In genomic region chr10:100009681-100010080, GRCm38 (mm10) we compare ENCODE assay signal across 28 mouse cellular contexts. TPM values are rescaled to one million over a fixed set of nuclear protein-coding genes. Genes with fewer than 3 reads are reported as not detected.
DNase-seq lines count a peak whose midpoint lies in the region; ATAC-seq lines count a peak whose summit lies in the region.
"Had no signal": no experiment of that assay in that cellular context is flagged by ENCODE, and none has a peak within 500 bp of the region (broad histone marks: within the 10 kb centered on the region; RNA-seq: fewer than 3 reads in every experiment).

No protein-coding gene starts in this region.

- peak; percentile 7 for DNase-seq in neural tube, embryonic 10.5 days (ENCODE audit: extremely low spot score, low spot score)
- DNase-seq in forebrain, embryonic 14.5 days (ENCODE audit: low spot score) = peak; percentile 46
- DNase-seq: adrenal gland, adult 8-10 months; cerebellum, adult 18-20 months; cerebellum, postnatal 25 days; gastrocnemius, postnatal 10 days; heart, adult 2 months; heart, postnatal 14 days; kidney, postnatal 14 days; layer of hippocampus, postnatal 36 days; liver; lung, postnatal 36 days; midbrain, embryonic 14.5 days; thymus, adult 2 months; thymus, postnatal 4 days had no signal

- H3K27ac ChIP-seq in intestine, embryonic 15.5 days = no peak overlapping the region
- H3K27ac ChIP-seq in intestine, embryonic 16.5 days (ENCODE audit: low read length) = no peak overlapping the region
- H3K27ac ChIP-seq in neural tube, embryonic 15.5 days (replicated peaks) = no peak overlapping the region
- H3K27ac ChIP-seq in forebrain, embryonic 14.5 days (ENCODE audit: low read depth, low read length) = no peak overlapping the region
- H3K27ac ChIP-seq in limb, embryonic 15.5 days = no peak overlapping the region
- H3K27ac ChIP-seq: heart, adult 2 months; heart, embryonic 13.5 days; hindbrain, embryonic 12.5 days; liver, embryonic 15.5 days; lung, embryonic 15.5 days; neural tube, embryonic 12.5 days had no signal

- no peak overlapping the region for H3K4me3 ChIP-seq in intestine, embryonic 15.5 days (replicated peaks)
- no peak overlapping the region for H3K4me3 ChIP-seq in intestine, embryonic 16.5 days (ENCODE audit: low read length)
- H3K4me3 ChIP-seq in neural tube, embryonic 15.5 days (replicated peaks) = no peak overlapping the region
- no peak overlapping the region for H3K4me3 ChIP-seq in forebrain, embryonic 14.5 days (ENCODE audit: low read depth, low read length)
- no peak overlapping the region for H3K4me3 ChIP-seq in limb, embryonic 15.5 days
- H3K4me3 ChIP-seq: heart, adult 2 months; heart, embryonic 13.5 days; hindbrain, embryonic 12.5 days; liver, embryonic 15.5 days; lung, embryonic 15.5 days; megakaryocyte, embryonic 14.5 days; neural tube, embryonic 12.5 days had no signal

- peak overlapping the region; percentile 3; the same call in 1 of the 2 replicates for H3K4me2 ChIP-seq in intestine, embryonic 15.5 days (replicated peaks)
- H3K4me2 ChIP-seq in intestine, embryonic 16.5 days (ENCODE audit: low read depth, low read length) = no peak overlapping the region
- no peak overlapping the region for H3K4me2 ChIP-seq in neural tube, embryonic 15.5 days
- H3K4me2 ChIP-seq in forebrain, embryonic 14.5 days (ENCODE audit: low read length) = no peak overlapping the region; the same call in 1 of the 2 replicates
- H3K4me2 ChIP-seq in limb, embryonic 15.5 days = peak overlapping the region; percentile 24; the same call in 1 of the 2 replicates
- H3K4me2 ChIP-seq: heart, embryonic 13.5 days; hindbrain, embryonic 12.5 days; liver, embryonic 15.5 days; lung, embryonic 15.5 days; neural tube, embryonic 12.5 days had no signal

- no peak overlapping the region for H3K9ac ChIP-seq in intestine, embryonic 15.5 days
- H3K9ac ChIP-seq in intestine, embryonic 16.5 days (ENCODE audit: low read depth, low read length) = no peak overlapping the region
- H3K9ac ChIP-seq in neural tube, embryonic 15.5 days (replicated peaks) = no peak overlapping the region
- H3K9ac ChIP-seq in forebrain, embryonic 14.5 days (ENCODE audit: low read length) = no peak overlapping the region
- H3K9ac ChIP-seq in limb, embryonic 15.5 days = no peak overlapping the region
- H3K9ac ChIP-seq: heart, embryonic 13.5 days; hindbrain, embryonic 12.5 days; liver, embryonic 15.5 days; lung, embryonic 15.5 days; neural tube, embryonic 12.5 days had no signal

- H3K9me3 ChIP-seq in intestine, embryonic 15.5 days = no peaks in the 10 kb centered on the region
- no peaks in the 10 kb centered on the region for H3K9me3 ChIP-seq in intestine, embryonic 16.5 days (ENCODE audit: control insufficient read depth, low read length)
- no peaks in the 10 kb centered on the region for H3K9me3 ChIP-seq in neural tube, embryonic 15.5 days (replicated peaks)
- no peaks in the 10 kb centered on the region for H3K9me3 ChIP-seq in forebrain, embryonic 14.5 days (replicated peaks; ENCODE audit: control insufficient read depth, low read length)
- no peaks in the 10 kb centered on the region for H3K9me3 ChIP-seq in limb, embryonic 15.5 days
- H3K9me3 ChIP-seq: heart, embryonic 13.5 days; hindbrain, embryonic 12.5 days; liver, embryonic 15.5 days; lung, embryonic 15.5 days; neural tube, embryonic 12.5 days had no signal

- H3K4me1 ChIP-seq in intestine, embryonic 15.5 days (replicated peaks) = 0 out of 2 replicates have a peak, but pooled peaks cover 5% of the 10 kb centered on the region
- H3K4me1 ChIP-seq in intestine, embryonic 16.5 days (ENCODE audit: control insufficient read depth, insufficient read depth, low read length) = peaks cover 10% of the 10 kb centered on the region
- H3K4me1 ChIP-seq in neural tube, embryonic 15.5 days = no peaks in the 10 kb centered on the region
- H3K4me1 ChIP-seq in forebrain, embryonic 14.5 days (ENCODE audit: control insufficient read depth, insufficient read depth, low read length) = no peaks in the 10 kb centered on the region; the same call in 1 of the 2 replicates
- H3K4me1 ChIP-seq in limb, embryonic 15.5 days = 0 out of 2 replicates have a peak, but pooled peaks cover 13% of the 10 kb centered on the region
- H3K4me1 ChIP-seq: hindbrain, embryonic 12.5 days; liver, embryonic 15.5 days; megakaryocyte, embryonic 14.5 days; neural tube, embryonic 12.5 days had no signal

- H3K27me3 ChIP-seq in intestine, embryonic 15.5 days (replicated peaks) = no peaks in the 10 kb centered on the region
- H3K27me3 ChIP-seq in intestine, embryonic 16.5 days (replicated peaks; ENCODE audit: control insufficient read depth, insufficient read depth, low read length) = no peaks in the 10 kb centered on the region
- H3K27me3 ChIP-seq in neural tube, embryonic 15.5 days (replicated peaks) = peaks cover 7% of the 10 kb centered on the region; the same call in 1 of the 2 replicates
- H3K27me3 ChIP-seq in forebrain, embryonic 14.5 days (replicated peaks; ENCODE audit: control insufficient read depth, insufficient read depth, low read length) = peaks cover 9% of the 10 kb centered on the region
- H3K27me3 ChIP-seq in limb, embryonic 15.5 days = 0 out of 2 replicates have a peak, but pooled peaks cover 3% of the 10 kb centered on the region
- H3K27me3 ChIP-seq: heart, embryonic 13.5 days; liver, embryonic 15.5 days; lung, embryonic 15.5 days had no signal

- no peaks in the 10 kb centered on the region for H3K36me3 ChIP-seq in intestine, embryonic 15.5 days
- H3K36me3 ChIP-seq in intestine, embryonic 16.5 days (ENCODE audit: control insufficient read depth, insufficient read depth, low read length) = no peaks in the 10 kb centered on the region
- no peaks in the 10 kb centered on the region for H3K36me3 ChIP-seq in neural tube, embryonic 15.5 days
- H3K36me3 ChIP-seq in forebrain, embryonic 14.5 days (ENCODE audit: control insufficient read depth, insufficient read depth, low read length) = no peaks in the 10 kb centered on the region
- no peaks in the 10 kb centered on the region for H3K36me3 ChIP-seq in limb, embryonic 15.5 days
- H3K36me3 ChIP-seq: heart, embryonic 13.5 days; hindbrain, embryonic 12.5 days; liver, embryonic 15.5 days; lung, embryonic 15.5 days; neural tube, embryonic 12.5 days had no signal

- no peak for ATAC-seq in intestine, embryonic 15.5 days
- no peak for ATAC-seq in intestine, embryonic 16.5 days
- no peak for ATAC-seq in neural tube, embryonic 15.5 days (ENCODE audit: low FRiP score)
- ATAC-seq in forebrain, embryonic 14.5 days = no peak
- no peak for ATAC-seq in limb, embryonic 15.5 days (ENCODE audit: insufficient number of reproducible peaks, low FRiP score, low TSS enrichment, low read depth)
- no peak for ATAC-seq in megakaryocyte-erythroid progenitor cell, adult 5-6 weeks (replicated peaks; ENCODE audit: low FRiP score, low TSS enrichment, poor library complexity, severe bottlenecking)
- ATAC-seq: activated CD4-positive, CD25-positive, alpha-beta regulatory T cell, adult 4 months had no signal

- WGBS in intestine, embryonic 15.5 days = 77% methylated on average over 6 of the region's 6 CpGs
- 73% methylated on average over 6 of the region's 6 CpGs for WGBS in intestine, embryonic 16.5 days
- WGBS in neural tube, embryonic 15.5 days = 40% methylated on average over 6 of the region's 6 CpGs
- 13% methylated on average over 6 of the region's 6 CpGs for WGBS in forebrain, embryonic 14.5 days
- WGBS in limb, embryonic 15.5 days = 46% methylated on average over 6 of the region's 6 CpGs

RNA-seq across cellular contexts. Expression of gene Kitl, which starts 5.7 kb away (rescaled TPM):
- 28.5 and 32.7 TPM in 2 replicates for polyA plus RNA-seq in intestine, embryonic 15.5 days (2015; fragmentation: Nextera tagmentation; extraction: Ambion mirVana)
- polyA plus RNA-seq in intestine, embryonic 16.5 days (2015; fragmentation: Nextera tagmentation; extraction: Ambion mirVana) = 21.3 and 22.5 TPM in 2 replicates
- 24.5 and 26.5 TPM in 2 replicates for polyA plus RNA-seq in neural tube, embryonic 15.5 days (2015; fragmentation: Nextera tagmentation; extraction: Ambion mirVana)
- polyA plus RNA-seq in forebrain, embryonic 14.5 days (2014; fragmentation: Nextera tagmentation; extraction: Ambion mirVana) = 59.4 and 83.6 TPM in 2 replicates
- 34.1 and 34.3 TPM in 2 replicates for polyA plus RNA-seq in limb, embryonic 15.5 days (2015; fragmentation: Nextera tagmentation; extraction: Ambion mirVana)
- total RNA-seq in megakaryocyte-erythroid progenitor cell, adult 5-6 weeks (2014; fragmentation: Nextera tagmentation) = not detected in 2 replicates
- not detected in 2 replicates for total RNA-seq in megakaryocyte-erythroid progenitor cell, adult 5-6 weeks (2017)
- total RNA-seq: MEL had no signal

Comparison
In these comparisons a context has a peak if more than half of its experiments do, and no peak if none do; other contexts are left out.
1. H3K4me2 ChIP-seq: peak in intestine, embryonic 15.5 days (single experiment) and limb, embryonic 15.5 days (single experiment); none in intestine, embryonic 16.5 days (single experiment), neural tube, embryonic 15.5 days (single experiment) and forebrain, embryonic 14.5 days (single experiment).